Mouse (Mus musculus): ENCODE data around the gene Gm10801. TPM values are rescaled to one million over a fixed set of nuclear protein-coding genes. Genes with fewer than 3 reads are reported as not detected.
"Not testable (repeated sequence)": the region's sequence is repeated elsewhere in the genome, so short reads cannot be mapped to it uniquely, and the experiment has no call there.

Gene Gm10801
- not detected for total RNA-seq (2021)

DNA sequence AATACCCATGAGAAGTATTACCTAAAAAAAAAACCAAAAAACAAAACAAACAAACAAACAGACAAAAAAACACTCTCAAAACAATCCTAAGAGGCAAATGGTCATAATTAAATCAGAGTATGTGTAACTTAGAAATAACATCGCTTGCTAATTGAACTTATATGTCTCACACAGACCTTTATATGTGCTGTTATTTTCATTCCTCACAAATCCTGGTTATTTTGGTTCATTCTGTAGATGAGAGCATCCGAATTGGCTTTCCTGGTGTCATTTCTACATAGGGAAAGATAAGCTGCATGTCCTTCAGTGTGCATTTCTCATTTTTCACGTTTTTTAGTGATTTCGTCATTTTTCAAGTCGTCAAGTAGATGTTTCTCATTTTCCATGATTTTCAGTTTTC lies at the start of gene Gm10801:
Gene Gm10801 (plus strand): TSS at position 301 of the 400 bp plus-strand sequence.
- DNase-seq, result not testable (repeated sequence)

- not testable (repeated sequence) for DNase-seq
Measured at GRCm38 (mm10) chr2:98667201-98667600, 5.2 kb downstream of the Gm10801 start, which contains the start of gene Gm10800. Gm10800 (minus strand) TSS chr2:98667301.

DNA sequence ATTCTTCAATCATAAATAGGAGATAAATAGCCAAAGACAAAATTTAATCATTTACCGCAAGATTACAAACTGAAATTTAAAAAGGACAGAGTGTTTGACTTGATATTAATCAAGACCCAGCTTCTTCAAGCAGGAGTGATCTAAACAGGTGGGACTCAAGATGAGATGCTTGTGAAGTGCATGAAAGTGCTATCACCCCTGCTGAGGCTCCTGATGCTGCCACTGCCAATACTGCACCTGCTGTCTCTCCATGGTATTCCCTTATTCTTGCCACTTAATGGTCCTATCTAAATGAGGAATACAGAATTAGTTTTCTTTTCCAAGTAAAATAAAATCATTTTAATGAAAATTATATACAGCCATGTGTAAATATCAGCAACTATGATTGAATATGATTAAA lies 35.5 kb downstream of the Gm10801 start:
- DNase-seq, result no peak

Other genes starting within 250 kb of the Gm10801 start
- under 1 TPM in 1 of 2 experiments, not detected in 1; 0.99 TPM for gene Gm10800, start 5.1 kb downstream of the Gm10801 start, total RNA-seq (2021)

Data from layer of hippocampus, postnatal 36 days (tissue).